Mouse (Mus musculus) embryonic fibroblast, embryonic 13.5 days (primary cell): Measurements from ENCODE around the gene 6030458C11Rik.

Source experiments
- CTCF ChIP-seq: IDR thresholded peaks from 2 replicates; pipeline ENCODE4 v1.5.1; 2011; ENCODE audit warnings: mild to moderate bottlenecking, control low read depth, low read length, moderate library complexity, borderline replicate concordance; ENCODE audit not compliant: insufficient read depth
- POLR2A ChIP-seq: IDR thresholded peaks from 2 replicates; pipeline ENCODE4 v1.6.1; 2011; ENCODE audit warnings: low read depth, mild to moderate bottlenecking, control low read depth, low read length, moderate library complexity

GRCm38 (mm10) chr15:12774149-12774753 is 50.2 kb downstream of the 6030458C11Rik start:
- TF ChIP-seq CTCF: no peak
- TF ChIP-seq POLR2A: no peak
